Mouse (Mus musculus): ENCODE measurements at regions not wholly inside any gene's neighbourhood (a gene's known extent, or its start where the extent isn't known, plus 50 kb on each side); places are given as distances from the start of the nearest gene placed in this dataset.

- peak; percentile 5 for DNase-seq
These were observed 161.4 kb downstream of the Gm12353 start for GRCm38 (mm10) chr4:19766701-19767100.
